Mouse (Mus musculus) spleen, postnatal 10 days (tissue): Measurements from ENCODE around the gene Slc17a7.
A peak's percentile ranks its signal among the peaks of the same experiment; 100 is the strongest.
"Not testable (repeated sequence)": the region's sequence is repeated elsewhere in the genome, so short reads cannot be mapped to it uniquely, and the experiment has no call there.

Source experiments
- DNase-seq, 2 experiments: peaks; one replicate each; pipeline ENCODE4 v3.0.0; 2021 to 2022; ENCODE audit warnings: low spot score in 2 of 2

Gene Slc17a7

GRCm38 (mm10) chr7:45133446-45134159 lies 30.1 kb upstream of the Slc17a7 start:
- DNase-seq = no peak

GRCm38 (mm10) chr7:45134544-45135026 lies 29.2 kb upstream of the Slc17a7 start:
- DNase-seq = peak; percentile 54 to 80

- no peak for DNase-seq
Measured at GRCm38 (mm10) chr7:45135370-45135769, 28.4 kb upstream of the Slc17a7 start.

- DNase-seq = peak; percentile 91 to 94
Measured at GRCm38 (mm10) chr7:45135993-45136567, 27.7 kb upstream of the Slc17a7 start, which contains the start of the genes Gm45713 and Flt3l. Gene Gm45713, minus strand, starts transcription at chr7:45136231. Gene Flt3l, minus strand, starts transcription at chr7:45136432.

- no peak for DNase-seq
Measured at GRCm38 (mm10) chr7:45137171-45138006, 26.4 kb upstream of the Slc17a7 start.

- DNase-seq = no peak
Measured at GRCm38 (mm10) chr7:45138403-45138802, 25.3 kb upstream of the Slc17a7 start.

- no peak for DNase-seq
Measured at GRCm38 (mm10) chr7:45139904-45140723, 23.6 kb upstream of the Slc17a7 start.

- no peak for DNase-seq
Measured at GRCm38 (mm10) chr7:45141319-45141718, 22.4 kb upstream of the Slc17a7 start.

GRCm38 (mm10) chr7:45141914-45142313 lies 21.8 kb upstream of the Slc17a7 start:
- no peak for DNase-seq

- no peak for DNase-seq
Measured at GRCm38 (mm10) chr7:45144368-45145174, 19.2 kb upstream of the Slc17a7 start.

- peak in 1 of 2 experiments; percentile 13 for DNase-seq
Measured at GRCm38 (mm10) chr7:45145460-45145859, 18.3 kb upstream of the Slc17a7 start.

- DNase-seq = no peak
Measured at GRCm38 (mm10) chr7:45147267-45147666, 16.5 kb upstream of the Slc17a7 start.

GRCm38 (mm10) chr7:45147899-45148298 lies 15.8 kb upstream of the Slc17a7 start:
- no peak for DNase-seq

GRCm38 (mm10) chr7:45148534-45149098 lies 15.1 kb upstream of the Slc17a7 start:
- DNase-seq = no peak

- no peak for DNase-seq
Measured at GRCm38 (mm10) chr7:45149545-45149944, 14.2 kb upstream of the Slc17a7 start.

- DNase-seq = no peak
Measured at GRCm38 (mm10) chr7:45150321-45150720, 13.4 kb upstream of the Slc17a7 start.

GRCm38 (mm10) chr7:45151303-45151702 lies 12.4 kb upstream of the Slc17a7 start:
- DNase-seq = no peak

- not testable (repeated sequence) for DNase-seq
Measured at GRCm38 (mm10) chr7:45153052-45153451, 10.7 kb upstream of the Slc17a7 start.

GRCm38 (mm10) chr7:45153586-45153985 lies 10.2 kb upstream of the Slc17a7 start:
- DNase-seq = no peak
